Mouse (Mus musculus): ENCODE data around the gene Igfbp7.
A peak's percentile ranks its signal among the peaks of the same experiment; 100 is the strongest.
"Not testable (repeated sequence)": the region's sequence is repeated elsewhere in the genome, so short reads cannot be mapped to it uniquely, and the experiment has no call there.

Gene Igfbp7

DNA sequence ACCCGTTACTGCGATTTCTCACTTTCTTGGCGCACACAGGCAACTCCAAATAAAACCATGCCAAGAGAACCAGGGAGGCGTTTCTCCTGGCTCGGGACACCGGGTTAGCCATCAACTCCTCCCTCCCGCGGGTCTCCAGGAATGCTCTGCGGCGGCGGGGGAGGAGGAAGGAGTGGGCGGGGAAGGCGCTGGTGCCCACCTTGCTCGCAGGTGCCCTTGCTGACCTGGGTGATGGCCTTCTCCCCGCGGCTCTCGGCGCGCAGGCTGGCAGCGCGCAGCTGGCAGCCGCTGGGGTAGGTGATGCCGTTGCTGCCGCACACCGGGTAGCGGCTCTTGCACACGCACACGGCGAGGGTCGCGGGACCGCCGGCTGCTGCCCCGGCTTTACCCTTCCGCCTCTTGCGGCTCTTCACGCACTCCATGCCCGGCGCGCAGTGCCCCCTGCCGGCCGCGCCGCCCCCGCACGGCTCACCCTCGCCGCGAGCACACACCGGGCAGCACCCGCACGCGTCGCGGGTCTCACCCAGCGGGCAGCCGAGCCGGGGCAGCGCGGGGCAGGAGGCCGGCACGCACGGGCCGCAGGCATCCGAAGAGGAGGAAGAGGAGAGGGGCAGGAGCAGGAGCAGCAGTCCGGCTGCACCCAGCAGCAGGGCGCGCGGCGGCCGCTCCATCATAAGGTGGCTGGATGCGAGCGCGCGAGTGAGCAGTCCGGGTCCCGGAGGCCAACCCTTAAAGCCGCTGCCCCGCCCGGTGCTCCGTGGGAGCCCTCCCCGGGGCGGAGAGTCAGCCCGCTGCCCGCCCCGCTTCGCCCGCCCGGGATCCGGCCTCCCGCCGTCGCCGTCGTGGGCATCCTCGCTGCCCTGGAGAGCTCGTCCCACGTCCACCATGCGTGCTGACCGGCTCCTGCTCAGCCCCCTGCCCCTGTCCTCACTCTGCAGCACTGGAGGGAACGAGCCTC is at the start of gene Igfbp7:
Igfbp7 (minus strand) TSS at position 701 of the 958 bp plus-strand sequence.
- DNase-seq (ENCODE audit: low spot score), result peak; percentile 54

- no peak for DNase-seq (ENCODE audit: low spot score)
Measured at GRCm38 (mm10) chr5:77452103-77452502, 44.3 kb upstream of the Igfbp7 start.

DNA sequence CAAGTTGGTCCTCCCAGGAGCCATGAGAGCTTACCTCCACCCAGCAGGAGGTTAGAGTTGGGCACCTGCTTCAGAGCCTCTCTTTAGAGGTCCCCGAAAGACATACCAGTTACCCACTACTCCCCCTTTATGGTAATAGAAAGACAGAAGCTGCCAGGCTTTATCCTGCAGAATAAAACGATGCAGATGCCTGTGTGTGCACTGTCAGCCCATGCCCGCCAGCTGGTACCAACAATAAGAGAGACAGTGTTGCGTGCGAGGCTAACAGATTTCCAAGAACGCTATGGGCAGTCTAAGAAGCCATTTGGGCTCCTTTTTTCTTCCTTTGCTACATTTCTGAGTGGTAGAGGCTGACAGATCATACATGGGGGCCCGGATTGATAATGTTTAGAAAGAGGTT is 41.7 kb upstream of the Igfbp7 start:
- DNase-seq (ENCODE audit: low spot score), result no peak

- no peak for DNase-seq (ENCODE audit: low spot score)
Measured at GRCm38 (mm10) chr5:77445431-77445830, 37.6 kb upstream of the Igfbp7 start.

DNA sequence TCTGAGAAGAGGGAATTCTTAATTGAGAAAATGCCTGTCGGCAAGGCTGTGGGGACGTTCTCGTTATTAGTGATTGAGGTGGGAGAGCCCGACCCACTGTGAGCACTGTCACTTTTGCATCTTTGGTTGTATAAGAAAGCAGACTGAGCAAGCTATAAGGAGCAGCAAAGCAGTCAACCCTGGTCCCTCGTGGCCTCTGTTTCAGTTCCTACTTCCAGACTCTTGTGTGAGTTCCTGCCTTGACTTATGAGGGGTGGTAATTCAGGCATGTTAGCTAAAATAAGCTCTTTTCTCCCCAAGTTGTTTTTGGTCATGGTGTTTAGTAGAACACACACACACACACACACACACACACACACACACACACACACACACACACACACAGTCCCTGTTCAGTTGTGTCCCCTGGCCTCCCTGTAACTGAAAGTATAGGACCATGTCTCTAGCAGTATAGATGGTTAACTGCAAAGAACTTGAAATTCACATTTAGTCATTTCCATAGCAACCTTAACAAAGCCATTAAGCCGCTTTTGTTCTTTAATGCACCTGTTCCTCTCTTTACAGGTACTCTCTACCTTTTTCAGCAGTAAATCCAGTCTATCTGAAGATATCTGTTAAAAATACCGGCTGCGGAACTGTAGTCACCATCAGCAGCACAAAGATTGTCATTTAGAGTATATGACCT is 36.2 kb upstream of the Igfbp7 start:
- no peak for DNase-seq (ENCODE audit: low spot score)

GRCm38 (mm10) chr5:77442856-77443623 is 35.2 kb upstream of the Igfbp7 start:
- DNase-seq (ENCODE audit: low spot score), result no peak

- DNase-seq (ENCODE audit: low spot score), result no peak
Measured at GRCm38 (mm10) chr5:77436308-77436707, 28.5 kb upstream of the Igfbp7 start.

- DNase-seq (ENCODE audit: low spot score), result no peak
Measured at GRCm38 (mm10) chr5:77434060-77434459, 26.2 kb upstream of the Igfbp7 start.

DNA sequence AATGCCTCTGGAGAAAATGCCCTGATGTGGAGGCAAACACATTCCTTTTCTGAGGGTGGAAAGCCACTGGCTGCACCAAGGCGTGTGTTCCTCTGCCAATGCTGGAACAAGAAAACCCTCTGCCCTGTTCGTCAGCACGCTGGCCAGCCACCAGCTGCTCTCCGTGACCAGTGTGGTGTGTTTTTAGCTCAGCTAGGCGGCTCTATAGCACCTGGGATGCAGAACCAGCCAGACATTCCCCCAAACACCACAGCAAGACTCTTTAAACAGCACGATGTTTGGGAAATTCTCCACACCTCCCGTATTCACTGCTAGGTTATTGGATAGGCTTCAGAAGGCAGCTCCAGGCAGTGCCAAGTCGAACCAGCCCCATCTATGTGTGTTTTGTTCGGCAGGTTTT is 25.7 kb upstream of the Igfbp7 start:
- DNase-seq (ENCODE audit: low spot score), result no peak

DNA sequence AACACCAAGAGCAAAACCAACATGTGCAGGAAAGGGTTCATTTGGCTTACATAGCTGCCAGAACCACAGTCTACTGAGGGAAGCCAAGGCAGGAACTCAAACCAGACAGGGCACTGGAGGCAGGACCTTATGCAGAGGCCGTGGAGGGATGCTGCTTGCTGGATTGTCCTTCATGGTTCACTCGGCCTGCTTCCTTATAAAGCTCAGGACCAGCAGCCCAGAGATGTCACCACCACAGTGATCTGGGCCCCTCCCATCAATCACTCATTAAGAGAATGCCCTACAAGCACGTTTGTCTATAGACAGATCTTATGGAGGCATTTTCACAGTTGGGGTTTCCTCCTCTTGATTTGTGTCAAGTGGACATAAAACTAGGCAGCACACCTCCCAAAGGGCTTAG is 25.3 kb upstream of the Igfbp7 start:
- no peak for DNase-seq (ENCODE audit: low spot score)

DNA sequence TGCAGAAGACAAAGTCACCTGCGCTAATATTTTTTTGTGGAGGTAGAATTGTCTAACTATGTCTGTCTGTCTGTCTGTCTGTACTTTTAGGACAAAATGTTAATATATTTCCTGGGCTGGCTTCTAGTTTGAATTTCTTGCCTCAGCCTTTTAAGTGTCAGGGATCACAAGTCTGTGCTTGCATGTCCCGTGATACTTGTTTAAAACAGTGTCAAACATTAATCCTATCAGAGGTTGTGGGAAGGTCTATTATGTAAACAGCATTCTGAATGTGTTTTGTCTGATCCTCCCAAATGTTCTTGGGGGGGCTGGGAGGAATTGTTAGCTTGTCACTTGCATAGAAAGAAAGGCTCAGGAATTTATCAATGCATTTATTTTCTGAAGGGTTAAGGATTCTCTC is 24.6 kb upstream of the Igfbp7 start:
- DNase-seq (ENCODE audit: low spot score), result no peak

- DNase-seq (ENCODE audit: low spot score), result no peak
Measured at GRCm38 (mm10) chr5:77431068-77431467, 23.2 kb upstream of the Igfbp7 start.

DNA sequence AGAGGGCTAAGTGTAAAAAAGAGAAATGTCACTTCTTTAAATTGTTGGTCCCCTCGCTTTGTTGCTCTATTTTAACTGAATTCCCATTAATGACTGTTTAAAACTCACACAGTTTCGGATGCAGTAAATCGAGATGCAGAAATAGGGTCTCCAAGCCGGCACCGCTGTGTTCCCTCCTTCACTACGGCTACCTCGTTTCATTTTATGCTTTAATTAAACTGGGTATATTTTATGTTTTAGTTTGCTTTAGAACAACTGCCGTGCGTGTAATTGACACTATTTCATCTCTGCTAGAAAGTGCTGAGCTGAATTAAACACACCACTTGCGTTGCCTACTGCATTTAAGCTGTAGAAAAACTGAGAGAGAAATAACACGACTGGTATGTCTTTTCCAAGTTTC is 22.6 kb upstream of the Igfbp7 start:
- DNase-seq (ENCODE audit: low spot score), result no peak

- DNase-seq (ENCODE audit: low spot score), result no peak
Measured at GRCm38 (mm10) chr5:77430049-77430448, 22.2 kb upstream of the Igfbp7 start.

DNA sequence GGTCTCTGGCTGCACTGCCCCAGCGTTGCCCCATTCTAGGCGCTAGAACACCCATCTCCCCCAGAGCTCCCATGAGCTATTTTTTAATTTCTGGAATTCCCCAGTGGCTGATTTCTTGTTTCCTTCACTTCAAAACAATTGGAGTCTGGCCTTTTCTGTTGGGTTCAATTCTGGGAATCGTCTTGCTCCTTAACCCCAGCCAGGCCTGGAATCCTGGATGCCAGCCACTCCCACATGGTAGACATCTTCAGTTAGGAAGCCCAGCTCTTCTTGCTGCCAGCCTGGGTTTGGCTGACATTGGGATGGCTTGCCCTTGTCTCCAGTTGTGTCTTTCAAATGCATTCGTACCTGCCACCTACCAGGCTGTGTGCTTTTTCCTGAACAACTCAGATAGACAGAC is 20.7 kb upstream of the Igfbp7 start:
- no peak for DNase-seq (ENCODE audit: low spot score)

GRCm38 (mm10) chr5:77427986-77428385 is 20.1 kb upstream of the Igfbp7 start:
- DNase-seq (ENCODE audit: low spot score), result no peak

DNA sequence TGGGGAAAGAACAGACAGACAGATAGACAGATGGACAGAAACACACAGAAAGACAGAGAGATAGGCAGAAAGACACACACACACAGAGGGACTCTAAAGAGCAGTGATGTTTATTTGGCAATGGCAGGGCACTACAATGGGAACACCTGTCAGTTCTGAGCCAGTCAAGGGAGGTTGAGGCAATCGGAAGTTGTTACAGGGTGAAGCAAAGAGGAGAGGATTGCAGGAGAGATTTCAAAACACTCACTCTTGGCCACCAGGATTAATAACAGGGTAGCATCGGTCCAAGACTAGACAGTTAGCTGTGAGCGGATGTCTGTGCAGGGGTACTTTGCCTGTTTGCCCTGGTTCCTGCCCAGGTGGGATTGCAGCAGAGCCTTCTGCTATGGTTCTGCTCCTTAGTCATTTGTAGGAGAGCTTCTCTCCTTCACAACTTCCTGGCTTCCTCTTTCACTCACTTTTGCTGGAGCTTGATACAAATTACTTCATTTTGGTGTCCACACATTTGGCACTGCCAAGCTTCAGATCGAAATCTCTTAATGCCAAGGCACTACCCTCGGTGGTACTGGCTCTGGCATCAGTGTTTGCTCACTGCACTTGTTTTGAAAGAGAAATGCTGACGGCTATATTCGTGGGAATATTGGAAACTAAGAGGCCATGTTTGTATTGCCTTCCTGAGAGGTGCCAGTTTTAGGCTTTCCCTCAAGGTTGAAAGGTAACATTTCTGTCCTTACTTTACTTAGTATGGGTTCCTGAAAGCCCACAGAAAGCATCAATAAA is 18.1 kb upstream of the Igfbp7 start:
- DNase-seq (ENCODE audit: low spot score), result no peak

- not testable (repeated sequence) for DNase-seq (ENCODE audit: low spot score)
Measured at GRCm38 (mm10) chr5:77419537-77419936, 11.7 kb upstream of the Igfbp7 start.

- DNase-seq (ENCODE audit: low spot score), result no peak
Measured at GRCm38 (mm10) chr5:77416058-77416457, 8.2 kb upstream of the Igfbp7 start.

DNA sequence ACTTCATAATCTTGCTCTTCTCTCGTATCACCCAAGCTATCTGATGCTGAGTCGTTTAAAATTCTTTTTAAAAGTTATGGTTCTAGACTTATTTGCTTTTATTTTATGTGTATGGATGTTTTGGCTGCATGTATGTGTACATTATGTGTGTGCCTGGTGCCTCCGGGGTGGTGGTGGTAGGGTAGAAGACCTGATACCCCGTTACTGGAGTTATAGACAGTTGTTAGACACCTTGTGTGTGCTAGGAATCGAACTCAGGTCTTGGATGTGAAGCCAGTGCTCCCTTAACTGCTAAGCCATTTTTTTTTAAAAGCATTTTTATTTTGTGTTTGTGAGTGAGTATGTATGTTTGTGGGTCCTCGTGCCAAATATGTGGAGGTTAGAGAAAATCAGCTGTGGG is 689 bp upstream of the Igfbp7 start:
- DNase-seq (ENCODE audit: low spot score), result no peak

- DNase-seq (ENCODE audit: low spot score), result no peak
Measured at GRCm38 (mm10) chr5:77406371-77406871, 1.4 kb downstream of the Igfbp7 start.
